Mouse (Mus musculus) adrenal gland, adult (tissue): ENCODE results near the gene 4932438A13Rik.
A peak's percentile ranks its signal among the peaks of the same experiment; 100 is the strongest.

Experiments
- DNase-seq, 2 experiments: peaks; one replicate each; pipeline ENCODE4 v3.0.0; 2022 to 2023; ENCODE audit warnings: low spot score in 1 of 2; ENCODE audit not compliant: inconsistent age in 2 of 2

Gene 4932438A13Rik

GRCm38 (mm10) chr3:36917832-36918231 is 54.9 kb downstream of the 4932438A13Rik start:
- no peak for DNase-seq

- no peak for DNase-seq
Observed at GRCm38 (mm10) chr3:36918322-36918721, 55.4 kb downstream of the 4932438A13Rik start.

- no peak for DNase-seq
Observed at GRCm38 (mm10) chr3:36941572-36941971, 78.7 kb downstream of the 4932438A13Rik start.

GRCm38 (mm10) chr3:36942108-36942507 is 79.2 kb downstream of the 4932438A13Rik start:
- DNase-seq, result peak in 1 of 2 experiments; percentile 74

- DNase-seq, result no peak
Observed at GRCm38 (mm10) chr3:36943706-36944105, 80.8 kb downstream of the 4932438A13Rik start.

GRCm38 (mm10) chr3:37037979-37038378 is 175.1 kb downstream of the 4932438A13Rik start:
- DNase-seq, result no peak

- DNase-seq, result peak; percentile 63 to 78
Observed at GRCm38 (mm10) chr3:37039811-37040210, 176.9 kb downstream of the 4932438A13Rik start.

GRCm38 (mm10) chr3:37051491-37051890 is 188.6 kb downstream of the 4932438A13Rik start:
- DNase-seq, result no peak

- no peak for DNase-seq
Observed at GRCm38 (mm10) chr3:37063406-37063805, 200.5 kb downstream of the 4932438A13Rik start, which contains the start of gene Adad1. Gene Adad1, plus strand, starts transcription at chr3:37063527.

- peak; percentile 27 to 64 for DNase-seq
Observed at GRCm38 (mm10) chr3:37073211-37073610, 210.3 kb downstream of the 4932438A13Rik start.

- DNase-seq, result no peak
Observed at GRCm38 (mm10) chr3:37084860-37085259, 222.0 kb downstream of the 4932438A13Rik start.

- no peak for DNase-seq
Observed at GRCm38 (mm10) chr3:37090721-37091120, 227.8 kb downstream of the 4932438A13Rik start.
